Mouse (Mus musculus) liver, embryonic 14.5 days (tissue): ENCODE measurements at regions not wholly inside any gene's neighbourhood (a gene's known extent, or its start where the extent isn't known, plus 50 kb on each side); places are given as distances from the start of the nearest gene placed in this dataset.

ENCODE experiments used
- CTCF ChIP-seq: IDR thresholded peaks from 2 replicates; pipeline ENCODE4 v1.5.1; 2016; ENCODE audit warnings: antibody characterized with exemption, low read depth, control low read depth
- EP300 ChIP-seq: IDR thresholded peaks from 2 replicates; pipeline ENCODE4 v1.6.1; 2016; ENCODE audit warnings: antibody characterized with exemption, low read depth

- TF ChIP-seq CTCF (no peak), EP300 (peak; percentile 84)
Measured at GRCm38 (mm10) chr12:51503706-51504105, 89.4 kb upstream of the Coch start.
